Mouse (Mus musculus): ENCODE measurements around the gene Rasa3. TPM values are rescaled to one million over a fixed set of nuclear protein-coding genes. Genes with fewer than 3 reads are reported as not detected.

The Rasa3 gene
- total RNA-seq, 2 experiments from 2014 or later, result 46.4 to 49.1 TPM

GRCm38 (mm10) chr8:13654350-13655032, 22.9 kb downstream of the Rasa3 start:
- intact Hi-C loops (cut with DNase I), result no loop called here
- DNase-seq, result no peak

GRCm38 (mm10) chr8:13650541-13651191, 26.7 kb downstream of the Rasa3 start:
- intact Hi-C loops (cut with DNase I), result no loop called here
- no peak for DNase-seq

GRCm38 (mm10) chr8:13649154-13649515, 28.3 kb downstream of the Rasa3 start:
- no peak for DNase-seq
- intact Hi-C loops (cut with DNase I), result no loop called here

- peak; percentile 54 for DNase-seq
- intact Hi-C loops (cut with DNase I), result no loop called here
Observed at GRCm38 (mm10) chr8:13648377-13649153, 28.8 kb downstream of the Rasa3 start.

GRCm38 (mm10) chr8:13647591-13647990, 29.8 kb downstream of the Rasa3 start:
- intact Hi-C loops (cut with DNase I), result no loop called here
- DNase-seq, result no peak

- DNase-seq, result peak; percentile 62
- intact Hi-C loops (cut with DNase I), result no loop called here
Observed at GRCm38 (mm10) chr8:13644932-13645676, 32.3 kb downstream of the Rasa3 start.

GRCm38 (mm10) chr8:13644155-13644554, 33.2 kb downstream of the Rasa3 start:
- intact Hi-C loops (cut with DNase I), result no loop called here
- DNase-seq, result no peak

GRCm38 (mm10) chr8:13642659-13643181, 34.7 kb downstream of the Rasa3 start:
- no peak for DNase-seq
- intact Hi-C loops (cut with DNase I), result no loop called here

GRCm38 (mm10) chr8:13641206-13641605, 36.2 kb downstream of the Rasa3 start:
- intact Hi-C loops (cut with DNase I), result no loop called here
- no peak for DNase-seq

GRCm38 (mm10) chr8:13640452-13640883, 36.9 kb downstream of the Rasa3 start:
- intact Hi-C loops (cut with DNase I), result no loop called here

GRCm38 (mm10) chr8:13633107-13633506, 44.3 kb downstream of the Rasa3 start:
- intact Hi-C loops (cut with DNase I), result no loop called here
- no peak for DNase-seq

More at GRCm38 (mm10) chr8:13640452-13640883, 36.9 kb downstream of the Rasa3 start:
- DNase-seq, result peak; percentile 54

GRCm38 (mm10) chr8:13632309-13632708, 45.1 kb downstream of the Rasa3 start:
- no peak for DNase-seq
- intact Hi-C loops (cut with DNase I), result no loop called here

GRCm38 (mm10) chr8:13630754-13631153, 46.6 kb downstream of the Rasa3 start:
- no peak for DNase-seq
- intact Hi-C loops (cut with DNase I), result no loop called here

GRCm38 (mm10) chr8:13630171-13630570, 47.2 kb downstream of the Rasa3 start:
- intact Hi-C loops (cut with DNase I), result no loop called here
- DNase-seq, result no peak

GRCm38 (mm10) chr8:13629351-13630090, 47.9 kb downstream of the Rasa3 start:
- intact Hi-C loops (cut with DNase I), result no loop called here

GRCm38 (mm10) chr8:13628067-13628466, 49.3 kb downstream of the Rasa3 start:
- no peak for DNase-seq
- intact Hi-C loops (cut with DNase I), result no loop called here

More at GRCm38 (mm10) chr8:13629351-13630090, 47.9 kb downstream of the Rasa3 start:
- DNase-seq, result no peak

GRCm38 (mm10) chr8:13627591-13627990, 49.8 kb downstream of the Rasa3 start:
- intact Hi-C loops (cut with DNase I), result no loop called here
- no peak for DNase-seq

GRCm38 (mm10) chr8:13626114-13626513, 51.3 kb downstream of the Rasa3 start:
- DNase-seq, result no peak
- intact Hi-C loops (cut with DNase I), result no loop called here

- intact Hi-C loops (cut with DNase I), result no loop called here
- DNase-seq, result no peak
Observed at GRCm38 (mm10) chr8:13625281-13625970, 52.0 kb downstream of the Rasa3 start.
